Mouse (Mus musculus) CH12.LX (cell line): ENCODE measurements around the gene Flot1.

Source experiments
- CTCF ChIP-seq, 2 experiments: IDR thresholded peaks in 1 of 2; conservative IDR thresholded peaks in 1 of 2; 2 replicates each; pipeline ENCODE4 v1.5.1; 2011 to 2012; ENCODE audit warnings: low read depth in 2 of 2, low read length in 2 of 2, improper control_type of control experiment in 1 of 2, inconsistent platforms in 1 of 2, mild to moderate bottlenecking in 1 of 2, moderate library complexity in 1 of 2
- ELF1 ChIP-seq: IDR thresholded peaks from 2 replicates; pipeline ENCODE4 v1.6.1; 2014; ENCODE audit warnings: low read depth, mild to moderate bottlenecking, inconsistent platforms, low read length, improper control_type of control experiment
- EP300 ChIP-seq: IDR thresholded peaks from 2 replicates; pipeline ENCODE4 v1.6.1; 2011; ENCODE audit warnings: low read length, improper control_type of control experiment
- GABPA ChIP-seq: IDR thresholded peaks from 2 replicates; pipeline ENCODE4 v1.6.1; 2012; ENCODE audit warnings: low read depth, low read length, improper control_type of control experiment, inconsistent platforms; ENCODE audit not compliant: insufficient replicate concordance
- JUND ChIP-seq: conservative IDR thresholded peaks from 2 replicates; pipeline ENCODE4 v1.6.1; 2011; ENCODE audit warnings: low read depth, low read length, improper control_type of control experiment
- MAFK ChIP-seq: IDR thresholded peaks from 2 replicates; pipeline ENCODE4 v1.6.1; 2011; ENCODE audit warnings: low read length, improper control_type of control experiment; ENCODE audit not compliant: insufficient replicate concordance
- MAX ChIP-seq: IDR thresholded peaks from 2 replicates; pipeline ENCODE4 v1.6.1; 2011; ENCODE audit warnings: low read length, improper control_type of control experiment
- MAZ ChIP-seq: IDR thresholded peaks from 2 replicates; pipeline ENCODE4 v1.6.1; 2012; ENCODE audit warnings: low read depth, mild to moderate bottlenecking, inconsistent platforms, low read length, improper control_type of control experiment, moderate library complexity
- MEF2A ChIP-seq: IDR thresholded peaks from 2 replicates; pipeline ENCODE4 v1.6.1; 2014; ENCODE audit warnings: low read depth, mild to moderate bottlenecking, inconsistent platforms, low read length, improper control_type of control experiment, borderline replicate concordance
- POLR2A ChIP-seq: IDR thresholded peaks from 2 replicates; pipeline ENCODE4 v1.6.1; 2011; ENCODE audit warnings: low read depth, mild to moderate bottlenecking, improper control_type of control experiment, low read length
- POLR2AphosphoS2 ChIP-seq: IDR thresholded peaks from 2 replicates; pipeline ENCODE4 v1.6.1; 2011; ENCODE audit warnings: low read depth, low read length, improper control_type of control experiment
- SMC3 ChIP-seq: IDR thresholded peaks from 2 replicates; pipeline ENCODE4 v1.6.1; 2011; ENCODE audit warnings: low read depth, low read length, improper control_type of control experiment
- ZC3H11A ChIP-seq: IDR thresholded peaks from 2 replicates; pipeline ENCODE4 v1.6.1; 2012; ENCODE audit warnings: low read depth, mild to moderate bottlenecking, inconsistent platforms, low read length, improper control_type of control experiment
- ZMIZ1 ChIP-seq: IDR thresholded peaks from 2 replicates; pipeline ENCODE4 v1.6.1; 2012; ENCODE audit warnings: low read depth, mild to moderate bottlenecking, inconsistent platforms, low read length, improper control_type of control experiment

- TF ChIP-seq CTCF (conservative IDR thresholded peaks at IDR 0.05 in 1 of 2, IDR thresholded peaks at IDR 0.05 in 1 of 2; ENCODE audit: low read depth in 2 of 2, low read length in 2 of 2) (no peak), ELF1 (no peak), POLR2A (no peak), SMC3 (no peak), MAX (no peak), MEF2A (no peak), POLR2AphosphoS2 (no peak), ZMIZ1 (no peak), MAFK (no peak), MAZ (no peak), JUND (no peak), EP300 (no peak), GABPA (no peak), ZC3H11A (no peak)
These were observed 15.0 kb upstream of the Flot1 start for GRCm38 (mm10) chr17:35808073-35808472.
